Mouse (Mus musculus) macrophage (primary cell): ENCODE data around the gene Clrn3. TPM values are rescaled to one million over a fixed set of nuclear protein-coding genes. Genes with fewer than 3 reads are reported as not detected.

Experiments
- H3K27ac ChIP-seq: fragments of 350-480 bp; formaldehyde crosslinking; 2 replicates; pipeline ENCODE4 v1.9.0; 2021
- H3K36me3 ChIP-seq: fragments of 350-480 bp; formaldehyde crosslinking; 2 replicates; pipeline ENCODE4 v1.9.0; 2021; ENCODE audit errors: inconsistent target
- H3K4me3 ChIP-seq: fragments of 350-480 bp; formaldehyde crosslinking; 2 replicates; pipeline ENCODE4 v1.9.0; 2021; ENCODE audit errors: inconsistent target
- H3K79me2 ChIP-seq: fragments of 350-480 bp; formaldehyde crosslinking; 2 replicates; pipeline ENCODE4 v1.9.0; 2021; ENCODE audit errors: inconsistent target
- WGBS: methylation state at CpG from one replicate; pipeline ENCODE4 v1.1.7; 2026; ENCODE audit warnings: inconsistent platforms; ENCODE audit not compliant: missing documents; 5-methylcytosine and 5-hydroxymethylcytosine counted together
- polyA plus RNA-seq: library from polyadenylated mRNA; stranded (reverse); fragments of 250-400 nt; gene quantifications from 3 replicates; pipeline ENCODE4 v1.2.4, GENCODE M21; 2018; ENCODE audit warnings: inconsistent platforms

Clrn3 gene
- polyA plus RNA-seq, 1 experiment from 2014 or later: not detected

DNA sequence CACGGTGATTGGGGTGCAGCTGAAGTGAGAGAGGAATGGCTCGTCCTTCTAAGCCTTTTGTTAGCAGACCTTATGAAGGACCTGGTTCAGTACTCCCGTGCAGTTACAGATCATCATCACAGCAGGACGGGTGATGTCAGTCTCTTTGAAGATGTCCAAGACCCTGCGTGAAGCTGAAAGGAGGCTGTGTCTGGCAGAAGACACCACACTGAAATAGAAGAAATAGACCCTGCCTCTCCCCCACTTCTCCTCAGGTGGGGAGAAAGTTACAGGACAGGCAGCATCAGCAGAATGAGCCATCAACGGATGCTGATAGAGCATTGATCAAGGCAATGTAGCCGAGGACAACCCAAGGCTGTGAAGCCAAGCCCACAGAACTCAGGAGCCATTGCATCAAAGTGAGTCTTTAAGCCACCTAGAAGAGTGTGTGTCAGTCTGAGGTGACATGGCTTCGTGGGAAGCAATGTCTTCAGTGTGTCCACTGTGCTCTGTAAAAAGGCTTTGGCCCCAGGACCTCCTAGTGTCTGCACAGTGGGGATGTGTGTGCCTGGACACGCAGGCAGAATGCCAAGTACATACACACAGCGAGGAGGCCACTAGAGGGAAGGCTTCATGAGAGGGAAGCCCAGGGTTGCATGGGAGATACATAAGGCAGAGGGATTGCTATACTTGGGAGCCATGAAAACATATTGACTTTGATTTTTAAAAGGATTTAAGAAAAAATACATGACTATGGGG lies 41.6 kb downstream of the Clrn3 start:
- H3K4me3 ChIP-seq: no peak overlapping the region
- H3K27ac ChIP-seq: no peak overlapping the region
- no peaks in the 10 kb centered on the region for H3K36me3 ChIP-seq
- WGBS: 82% methylated on average over 10 of the region's 10 CpGs
- H3K79me2 ChIP-seq: no peaks in the 10 kb centered on the region

DNA sequence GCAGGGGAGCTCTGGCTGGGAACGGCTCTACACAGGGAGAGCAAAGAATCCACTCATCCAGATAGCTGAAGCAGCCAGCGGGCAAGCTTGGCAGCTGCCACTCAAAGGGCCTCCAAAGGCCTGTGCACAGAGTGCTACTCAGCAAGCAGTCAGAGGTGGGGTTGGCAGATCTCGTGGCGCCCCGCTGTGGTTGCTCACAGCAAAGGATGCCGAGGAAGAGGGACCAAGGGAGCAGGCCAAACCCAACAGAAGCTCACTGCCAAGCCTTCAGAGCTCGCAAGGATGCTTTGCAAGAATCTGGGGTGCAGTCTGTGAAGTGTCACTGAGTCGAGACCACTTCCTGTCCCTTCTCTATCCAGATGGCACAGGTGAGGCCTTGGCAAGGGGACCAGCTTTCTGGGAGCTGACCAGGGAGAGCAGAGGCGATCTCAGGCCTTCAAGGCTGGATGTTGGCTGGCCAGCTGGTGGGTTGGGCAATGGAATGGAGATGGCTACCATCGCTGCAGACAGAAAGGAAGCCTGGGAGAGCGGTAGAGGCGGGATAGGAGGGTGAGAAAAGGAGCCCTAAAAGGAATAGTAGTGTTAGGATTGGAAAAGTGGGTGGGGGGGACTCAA lies 42.6 kb downstream of the Clrn3 start:
- 52% methylated on average over 12 of the region's 12 CpGs for WGBS

DNA sequence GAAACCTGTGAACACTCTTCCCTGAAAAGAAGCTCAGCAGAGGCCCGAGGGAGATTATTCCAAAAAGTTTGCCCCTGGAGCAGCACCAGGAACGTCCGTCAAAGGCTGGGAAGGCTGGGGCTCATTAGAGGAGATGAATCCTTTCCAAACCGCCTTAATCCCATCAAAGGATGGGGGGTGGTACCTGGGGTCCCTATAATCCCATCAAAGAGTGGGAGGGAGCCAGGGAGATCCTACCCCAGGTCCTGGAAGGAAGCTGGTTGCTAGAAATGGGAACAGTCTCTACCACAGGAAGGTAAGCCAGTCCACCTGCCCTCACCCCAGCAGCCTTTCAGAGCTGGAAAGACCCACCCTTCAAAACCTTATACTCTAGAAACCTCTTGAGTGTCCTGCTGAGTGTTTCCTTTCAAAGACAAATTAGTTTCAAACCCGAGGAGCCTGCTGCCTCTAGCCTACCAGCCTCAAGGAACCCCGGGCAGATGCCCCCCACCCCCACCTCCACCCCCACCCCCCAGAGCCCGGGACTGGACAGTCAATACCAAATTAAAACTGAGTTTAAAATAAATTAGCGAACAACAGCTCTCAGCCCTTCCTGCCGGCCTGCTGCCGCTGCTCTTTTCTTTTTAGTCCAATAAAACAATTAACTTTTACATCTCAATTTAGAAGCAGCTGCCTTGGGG lies 43.2 kb downstream of the Clrn3 start:
- Histone ChIP-seq H3K36me3 (no peaks in the 10 kb centered on the region), H3K79me2 (no peaks in the 10 kb centered on the region)
- WGBS: 58% methylated on average over 9 of the region's 10 CpGs

More for the DNA sequence above, 42.6 kb downstream of the Clrn3 start:
- no peaks in the 10 kb centered on the region for H3K79me2 ChIP-seq
- H3K27ac ChIP-seq: no peak overlapping the region
- no peak overlapping the region for H3K4me3 ChIP-seq
- no peaks in the 10 kb centered on the region for H3K36me3 ChIP-seq

DNA sequence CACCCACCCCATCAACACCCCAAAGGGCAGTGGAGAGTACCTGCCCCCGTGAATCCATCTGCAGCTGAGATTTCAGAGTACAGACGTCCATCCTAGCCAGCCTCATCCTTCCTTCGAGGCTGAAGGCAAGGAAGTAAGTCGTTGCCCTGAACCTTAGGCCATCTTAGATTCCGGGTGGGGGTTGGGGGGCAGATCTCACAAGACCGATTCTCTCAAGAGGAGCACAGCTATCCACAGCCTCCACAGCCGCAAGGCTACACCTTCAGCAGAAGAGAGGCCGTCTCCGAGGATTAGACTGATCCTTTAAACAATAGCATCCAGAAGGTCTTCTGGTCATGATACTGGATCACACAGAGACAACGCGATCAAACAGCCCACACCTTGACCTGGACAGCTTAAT lies 44.1 kb downstream of the Clrn3 start:
- 61% methylated on average over 11 of the region's 11 CpGs for WGBS
- no peaks in the 10 kb centered on the region for H3K79me2 ChIP-seq

More for the DNA sequence above, 43.2 kb downstream of the Clrn3 start:
- Histone ChIP-seq H3K27ac (no peak overlapping the region), H3K4me3 (no peak overlapping the region)

DNA sequence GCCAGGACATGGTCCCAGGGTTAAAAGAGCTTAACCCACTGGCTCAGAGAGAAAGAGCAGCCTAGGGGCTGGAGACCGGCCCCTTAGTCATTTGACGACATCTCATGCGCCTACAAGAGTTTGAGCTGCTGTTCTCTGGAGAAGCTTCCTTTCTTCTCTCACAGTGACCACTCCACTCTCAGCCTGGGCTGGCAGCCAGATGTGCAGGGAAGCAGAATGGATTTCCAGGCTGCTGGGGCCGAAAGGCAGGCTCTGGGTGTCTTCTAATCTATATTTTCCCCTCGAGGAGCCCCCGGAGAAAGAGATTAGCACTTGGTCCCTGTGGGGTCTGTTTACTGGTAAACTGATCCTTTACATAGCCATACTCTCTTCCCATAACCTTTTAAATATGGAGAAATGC lies 44.7 kb downstream of the Clrn3 start:
- H3K36me3 ChIP-seq: no peaks in the 10 kb centered on the region

More for the DNA sequence above, 44.1 kb downstream of the Clrn3 start:
- Histone ChIP-seq H3K36me3 (no peaks in the 10 kb centered on the region), H3K4me3 (no peak overlapping the region), H3K27ac (no peak overlapping the region)

DNA sequence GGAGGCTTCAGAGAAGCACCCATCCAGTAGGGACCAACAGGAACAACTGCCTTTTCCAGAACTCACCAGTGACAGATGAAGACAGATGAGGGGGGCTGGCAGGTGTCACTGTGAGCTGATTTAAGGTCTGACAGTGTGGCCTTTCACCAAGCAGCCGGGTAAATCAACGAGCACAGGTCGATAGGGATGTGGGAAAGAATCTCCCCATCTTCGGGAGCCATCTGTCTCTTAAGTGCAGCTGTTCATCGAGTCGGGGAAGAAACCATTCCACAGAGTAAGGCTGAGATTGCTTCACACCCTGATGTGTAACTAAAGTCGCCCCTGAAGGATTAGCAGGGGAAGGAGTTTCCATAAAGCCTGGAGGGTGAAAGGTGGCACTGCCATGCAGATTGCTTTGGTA lies 47.3 kb downstream of the Clrn3 start:
- Histone ChIP-seq H3K27ac (no peak overlapping the region), H3K79me2 (no peaks in the 10 kb centered on the region), H3K4me3 (no peak overlapping the region), H3K36me3 (no peaks in the 10 kb centered on the region)
- WGBS: 61% methylated on average over 7 of the region's 7 CpGs

More for the DNA sequence above, 44.7 kb downstream of the Clrn3 start:
- Histone ChIP-seq H3K79me2 (no peaks in the 10 kb centered on the region), H3K27ac (no peak overlapping the region), H3K4me3 (no peak overlapping the region)
- WGBS: 62% methylated on average over 6 of the region's 6 CpGs

DNA sequence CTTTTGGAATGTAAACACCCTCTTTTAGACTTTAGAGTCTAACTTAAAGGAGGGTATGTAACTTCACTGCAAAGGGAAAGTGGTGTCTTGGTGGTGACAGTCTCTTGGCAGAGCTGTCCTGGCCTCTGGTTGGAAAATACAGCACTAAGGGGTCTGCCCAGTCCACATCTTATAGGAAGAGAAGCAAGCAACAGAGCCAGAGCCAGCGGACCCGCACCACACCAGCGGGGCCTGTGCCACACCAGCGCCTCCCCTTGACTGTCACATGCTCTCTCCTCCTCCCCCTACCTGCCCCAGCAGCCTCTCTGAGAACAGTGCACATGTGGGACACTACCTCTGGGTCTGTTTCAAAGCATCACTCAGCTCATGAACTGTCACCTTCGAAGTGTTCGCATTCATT lies 48.5 kb downstream of the Clrn3 start:
- H3K27ac ChIP-seq: no peak overlapping the region
- no peaks in the 10 kb centered on the region for H3K36me3 ChIP-seq
- H3K79me2 ChIP-seq: no peaks in the 10 kb centered on the region
- 75% methylated on average over 6 of the region's 6 CpGs for WGBS
- H3K4me3 ChIP-seq: no peak overlapping the region

DNA sequence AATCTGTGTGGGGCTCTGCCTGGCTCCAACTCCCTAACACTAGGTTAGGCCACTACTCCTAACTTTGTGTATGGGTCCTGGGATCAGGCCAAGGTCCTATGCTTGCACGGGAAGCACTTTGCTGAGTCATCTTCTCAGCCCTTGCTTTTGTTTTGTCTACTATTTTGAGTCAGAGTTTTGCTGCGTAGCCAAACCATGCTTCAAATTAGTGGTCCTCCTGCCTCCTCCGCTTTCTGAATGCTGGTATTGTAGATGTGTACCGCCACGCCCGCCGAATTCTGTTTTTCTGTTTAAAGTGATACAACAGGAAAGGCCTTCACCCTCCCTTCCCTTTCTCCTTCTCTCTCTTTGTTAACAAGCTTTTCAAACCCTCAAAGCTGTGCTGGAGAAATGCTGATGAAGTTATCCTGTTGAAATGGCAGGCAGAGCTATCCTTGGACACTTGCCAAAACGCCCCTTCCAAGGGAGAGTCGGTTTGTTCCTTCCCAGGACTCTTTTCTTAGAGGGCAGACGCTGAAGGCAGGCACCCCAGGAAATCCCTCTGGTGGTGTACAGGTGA lies 49.1 kb downstream of the Clrn3 start:
- WGBS: 55% methylated on average over 10 of the region's 10 CpGs
- Histone ChIP-seq H3K27ac (no peak overlapping the region), H3K4me3 (no peak overlapping the region), H3K79me2 (no peaks in the 10 kb centered on the region), H3K36me3 (no peaks in the 10 kb centered on the region)

DNA sequence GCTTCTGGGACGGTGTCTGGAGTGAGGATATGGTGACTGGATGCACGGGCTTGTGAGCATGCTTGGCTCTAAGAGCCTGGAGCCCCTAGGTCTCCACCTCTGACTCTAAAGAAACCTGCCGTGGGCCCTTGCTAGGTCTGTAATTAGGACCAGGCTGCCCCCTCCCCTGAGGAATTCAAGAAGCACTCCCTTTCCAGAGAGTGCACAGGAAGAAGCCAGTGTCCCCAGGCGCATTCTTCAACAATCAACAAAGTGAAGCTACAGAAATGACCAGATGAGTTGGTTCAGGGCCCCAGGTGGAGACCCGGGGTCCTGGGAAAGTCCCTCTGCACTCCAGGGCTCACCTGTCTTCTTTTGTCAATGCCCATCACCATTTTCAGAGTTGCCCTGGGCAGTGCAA lies 51.2 kb downstream of the Clrn3 start:
- Histone ChIP-seq H3K27ac (no peak overlapping the region), H3K79me2 (no peaks in the 10 kb centered on the region), H3K4me3 (no peak overlapping the region), H3K36me3 (no peaks in the 10 kb centered on the region)
- 81% methylated on average over 5 of the region's 5 CpGs for WGBS

DNA sequence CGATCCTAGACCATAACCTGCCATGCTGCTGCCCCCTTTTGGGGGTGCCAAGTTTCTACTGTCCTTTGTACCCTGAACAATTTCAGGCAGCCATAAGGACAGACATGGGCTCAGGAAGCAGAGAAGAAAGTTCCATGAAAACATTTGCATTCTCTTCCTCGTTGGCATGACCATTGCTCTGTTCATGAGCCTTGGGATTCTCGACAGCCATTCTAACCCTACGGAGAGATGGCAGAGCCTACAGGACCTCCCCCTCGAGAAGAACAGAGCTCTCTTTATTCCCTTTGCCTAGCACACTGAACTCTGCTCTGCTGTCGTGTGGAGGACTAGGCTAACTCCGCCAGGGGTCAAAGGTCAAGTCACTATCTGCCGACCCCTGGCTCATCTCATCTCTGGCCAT lies 52.5 kb downstream of the Clrn3 start:
- no peak overlapping the region for H3K4me3 ChIP-seq
- H3K79me2 ChIP-seq: no peaks in the 10 kb centered on the region
- H3K36me3 ChIP-seq: no peaks in the 10 kb centered on the region
- WGBS: 84% methylated on average over 8 of the region's 8 CpGs
- no peak overlapping the region for H3K27ac ChIP-seq

DNA sequence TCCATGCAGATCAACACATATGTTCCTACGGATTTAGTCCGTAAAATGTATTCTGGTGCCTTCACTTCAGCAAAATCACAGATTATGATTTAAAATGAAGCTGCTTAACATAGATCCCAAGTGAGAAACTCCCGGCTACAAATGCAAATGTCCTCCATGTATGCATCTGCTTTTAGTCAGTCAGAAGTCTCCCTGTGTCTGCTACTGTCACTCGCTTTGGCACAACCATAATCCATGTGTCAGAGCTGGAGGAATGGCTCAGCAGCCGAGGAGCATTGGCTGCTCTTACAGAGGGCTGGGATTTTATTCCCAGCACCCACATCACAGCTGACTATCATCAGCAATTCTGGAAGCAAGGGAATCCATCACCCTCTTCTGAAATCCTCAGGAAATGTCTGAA lies 58.1 kb downstream of the Clrn3 start:
- Histone ChIP-seq H3K36me3 (no peaks in the 10 kb centered on the region), H3K27ac (no peak overlapping the region), H3K4me3 (no peak overlapping the region), H3K79me2 (no peaks in the 10 kb centered on the region)
- 97% methylated on average over 5 of the region's 5 CpGs for WGBS

DNA sequence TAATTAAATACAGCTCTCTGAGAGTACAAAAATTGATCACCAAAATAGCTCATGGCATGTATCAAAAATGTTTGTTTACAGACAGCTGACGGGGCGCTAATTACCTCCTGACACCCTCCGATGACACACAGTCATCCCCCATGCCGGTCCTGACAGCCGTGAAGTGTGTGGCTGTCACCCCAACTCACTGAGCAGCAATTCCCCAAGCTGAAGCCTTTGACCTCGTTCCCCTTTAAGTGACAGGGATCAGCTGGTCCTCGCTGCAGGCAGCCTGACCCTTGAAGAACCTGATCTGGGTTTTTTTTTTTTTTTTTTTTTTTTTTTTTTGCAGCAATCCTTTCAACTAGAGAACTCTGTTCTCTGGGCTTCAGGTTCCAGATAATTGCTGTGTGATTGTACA lies 59.8 kb downstream of the Clrn3 start:
- no peaks in the 10 kb centered on the region for H3K79me2 ChIP-seq
- WGBS: 67% methylated on average over 7 of the region's 7 CpGs
- H3K36me3 ChIP-seq: no peaks in the 10 kb centered on the region
- H3K27ac ChIP-seq: no peak overlapping the region
- H3K4me3 ChIP-seq: no peak overlapping the region

DNA sequence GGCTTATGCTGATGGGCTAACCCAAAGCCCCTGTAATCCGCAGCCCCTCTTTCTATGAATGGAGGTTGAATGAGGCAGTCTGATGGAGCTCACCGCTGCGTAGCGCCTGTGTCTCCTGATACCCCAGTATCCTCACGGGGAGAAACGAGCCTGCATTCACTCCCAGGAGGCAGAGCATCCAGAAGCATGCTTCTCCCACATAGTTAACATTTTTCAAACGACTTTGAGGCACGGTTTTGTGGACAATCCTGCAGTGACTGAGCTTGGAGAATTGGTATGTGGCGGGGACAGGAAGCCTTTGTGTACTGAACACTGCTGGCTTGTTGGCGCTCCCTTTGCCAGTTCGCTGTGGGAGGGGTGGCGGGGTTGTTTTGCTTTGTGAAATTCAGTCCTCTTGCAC lies 63.2 kb downstream of the Clrn3 start:
- Histone ChIP-seq H3K36me3 (no peaks in the 10 kb centered on the region), H3K27ac (no peak overlapping the region), H3K4me3 (no peak overlapping the region), H3K79me2 (no peaks in the 10 kb centered on the region)
- 22% methylated on average over 12 of the region's 12 CpGs for WGBS

DNA sequence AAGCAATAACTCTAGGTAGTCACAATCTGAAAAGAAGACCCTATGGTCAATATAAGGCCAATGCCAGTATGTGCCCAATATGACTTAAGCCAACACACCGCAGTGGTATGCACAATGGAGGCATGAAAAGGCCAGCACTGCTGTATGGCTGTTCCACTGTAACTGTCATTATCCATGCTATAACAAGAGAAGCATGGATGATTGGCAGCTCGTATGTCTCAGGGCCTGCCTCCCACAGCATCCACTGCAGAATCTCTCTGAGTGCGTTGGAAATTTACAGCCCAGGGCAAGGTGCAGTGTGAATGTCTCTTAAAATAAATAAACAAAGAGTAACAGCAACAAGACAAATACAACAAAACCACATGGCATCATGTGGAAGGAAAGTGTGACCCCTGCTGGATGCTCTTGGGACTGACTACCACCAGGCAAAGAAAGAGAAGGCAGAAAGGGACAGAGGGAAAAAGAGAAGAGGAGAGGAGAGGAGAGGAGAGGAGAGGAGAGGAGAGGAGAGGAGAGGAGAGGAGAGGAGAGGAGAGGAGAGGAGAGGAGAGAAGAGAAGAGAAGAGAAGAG lies 63.7 kb downstream of the Clrn3 start:
- WGBS: 47% methylated on average over 3 of the region's 3 CpGs
- Histone ChIP-seq H3K79me2 (no peaks in the 10 kb centered on the region), H3K36me3 (no peaks in the 10 kb centered on the region), H3K4me3 (no peak overlapping the region), H3K27ac (no peak overlapping the region)
